Mouse (Mus musculus) monocyte, adult 2 months (primary cell): ENCODE measurements around the gene Exosc1.

Source experiments
- DNase-seq, 2 experiments: peaks; one replicate each; pipeline ENCODE4 v3.0.0; 2022; ENCODE audit warnings: low spot score in 2 of 2, low read depth in 1 of 2

Gene Exosc1

DNA sequence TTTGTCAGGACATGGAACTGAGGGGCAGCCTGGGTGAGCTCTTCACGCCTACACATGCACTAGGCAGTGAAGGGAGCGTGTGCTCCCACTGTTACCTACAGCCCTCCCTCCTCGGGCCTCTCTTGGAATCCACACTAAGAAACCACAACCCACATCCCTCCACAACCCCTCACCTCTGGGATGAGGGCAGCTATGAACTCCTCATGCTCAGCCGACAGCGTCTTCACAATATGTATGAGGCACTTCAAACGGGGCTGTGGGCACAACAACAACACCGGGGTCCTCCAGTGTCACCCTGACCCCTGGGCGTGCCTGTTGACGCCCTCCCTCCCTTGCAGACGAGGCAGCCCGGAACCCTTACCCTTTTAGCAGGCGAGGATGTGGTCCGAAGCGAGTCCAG is 58.9 kb downstream of the Exosc1 start:
- no peak for DNase-seq
